Mouse (Mus musculus) midbrain, embryonic 12.5 days (tissue): ENCODE measurements around the gene C2cd5. TPM values are rescaled to one million over a fixed set of nuclear protein-coding genes. Genes with fewer than 3 reads are reported as not detected.
A peak's percentile ranks its signal among the peaks of the same experiment; 100 is the strongest.

ENCODE experiments used
- ATAC-seq: fragments of 200-750 bp; cut with Nextera tagmentation; 2 replicates; pipeline ENCODE4 v1.8.0; 2017; ENCODE audit warnings: low read depth, moderate TSS enrichment, moderate library complexity; ENCODE audit not compliant: low FRiP score
- H3K27ac ChIP-seq: fragments of 300-500 bp; sonication (generic); replicated peaks from 2 replicates; pipeline ENCODE4 v1.5.1; 2016; ENCODE audit warnings: mild to moderate bottlenecking
- H3K27me3 ChIP-seq: fragments of 300-500 bp; sonication (generic); 2 replicates; pipeline ENCODE4 v1.6.1; 2016; ENCODE audit warnings: mild to moderate bottlenecking
- H3K36me3 ChIP-seq: fragments of 300-500 bp; sonication (generic); 2 replicates; pipeline ENCODE4 v1.6.1; 2016
- H3K4me1 ChIP-seq: fragments of 300-500 bp; sonication (generic); 2 replicates; pipeline ENCODE4 v1.6.1; 2016
- H3K4me2 ChIP-seq: fragments of 300-500 bp; sonication (generic); replicated peaks from 2 replicates; pipeline ENCODE4 v1.6.1; 2016; ENCODE audit warnings: mild to moderate bottlenecking, moderate library complexity
- H3K4me3 ChIP-seq: fragments of 300-500 bp; sonication (generic); 2 replicates; pipeline ENCODE4 v1.5.1; 2016; ENCODE audit warnings: mild to moderate bottlenecking
- H3K9ac ChIP-seq: fragments of 300-500 bp; sonication (generic); replicated peaks from 2 replicates; pipeline ENCODE4 v1.6.1; 2016; ENCODE audit warnings: mild to moderate bottlenecking, moderate library complexity
- H3K9me3 ChIP-seq: fragments of 300-500 bp; sonication (generic); 2 replicates; pipeline ENCODE4 v1.6.1; 2016; ENCODE audit warnings: mild to moderate bottlenecking
- WGBS: fragments of 180-500 bp; shearing (Covaris S2); methylation state at CpG from one replicate; pipeline ENCODE4 v1.1.7; 2016; 5-methylcytosine and 5-hydroxymethylcytosine counted together
- polyA plus RNA-seq: library from polyadenylated mRNA; unstranded; fragments of >200 nt; fragmentation: Nextera tagmentation; extraction: Ambion mirVana; gene quantifications from 2 replicates; pipeline ENCODE4 v1.2.1, GENCODE M21; 2016

C2cd5 gene
- polyA plus RNA-seq, 1 experiment from 2014 or later, result 46.7 TPM

DNA sequence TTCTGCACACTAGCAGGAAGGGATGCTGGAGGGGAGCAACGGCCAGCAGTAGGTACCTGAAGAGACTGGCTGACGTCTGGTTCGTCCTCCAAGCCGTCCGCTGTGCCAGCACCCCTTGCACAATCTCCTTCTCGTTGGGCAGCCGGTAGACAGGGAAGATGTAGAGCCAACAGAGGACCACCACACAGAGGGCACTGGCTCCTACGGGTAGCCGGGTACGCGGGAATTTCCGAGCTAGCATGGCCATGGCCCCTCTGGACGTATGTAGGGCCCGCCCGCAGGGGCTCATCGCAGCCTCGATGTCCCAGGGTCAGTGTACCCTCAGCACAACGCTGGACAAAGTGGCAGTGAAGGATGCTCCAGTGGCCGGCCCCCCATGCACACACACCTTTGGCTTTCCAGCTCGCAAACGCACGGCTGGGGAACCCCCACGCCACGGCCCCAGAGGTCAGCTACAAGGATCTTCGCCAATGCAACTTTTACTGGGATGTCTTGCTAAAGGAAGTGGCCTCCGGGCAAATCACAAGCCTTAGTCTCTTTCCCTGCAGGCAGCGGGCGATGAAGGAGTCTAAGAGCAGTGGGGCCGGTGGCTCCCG lies 136.4 kb downstream of the C2cd5 start:
- peak; percentile 31 for ATAC-seq
- Histone ChIP-seq H3K27me3 (no peaks in the 10 kb centered on the region), H3K4me1 (peaks cover 14% of the 10 kb centered on the region), H3K9ac (peak overlapping the region; percentile 89), H3K4me2 (peak overlapping the region; percentile 81), H3K36me3 (no peaks in the 10 kb centered on the region), H3K9me3 (no peaks in the 10 kb centered on the region), H3K27ac (peak overlapping the region; percentile 95), H3K4me3 (peak overlapping the region; percentile 77)
- 25% methylated on average over 30 of the region's 30 CpGs for WGBS

DNA sequence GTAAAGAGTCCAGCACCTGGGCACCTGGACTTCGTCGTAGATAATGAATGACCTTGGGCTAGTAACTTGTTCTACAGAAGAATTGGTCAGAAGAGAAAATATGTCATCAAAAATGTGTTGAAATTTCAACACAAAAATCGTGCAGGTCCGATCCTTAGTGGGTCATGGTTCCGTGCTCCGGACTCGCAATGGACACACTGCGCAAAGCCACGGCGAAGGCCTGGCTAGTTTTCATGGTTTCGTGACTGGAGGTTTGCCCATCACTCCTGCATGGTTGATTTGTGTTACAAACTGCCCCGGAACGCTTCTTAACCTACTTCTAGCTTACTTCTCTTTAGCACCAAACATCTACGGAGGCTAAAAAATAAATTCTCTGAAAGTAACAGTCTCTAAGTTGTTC lies 137.1 kb downstream of the C2cd5 start:
- Histone ChIP-seq H3K9me3 (no peaks in the 10 kb centered on the region), H3K9ac (no peak overlapping the region), H3K4me2 (peak overlapping the region; percentile 81), H3K36me3 (no peaks in the 10 kb centered on the region; the same call in 1 of the 2 replicates), H3K4me3 (peak overlapping the region; percentile 77), H3K4me1 (peaks cover 14% of the 10 kb centered on the region), H3K27ac (no peak overlapping the region), H3K27me3 (no peaks in the 10 kb centered on the region)
- 89% methylated on average over 14 of the region's 14 CpGs for WGBS
- ATAC-seq, result no peak

DNA sequence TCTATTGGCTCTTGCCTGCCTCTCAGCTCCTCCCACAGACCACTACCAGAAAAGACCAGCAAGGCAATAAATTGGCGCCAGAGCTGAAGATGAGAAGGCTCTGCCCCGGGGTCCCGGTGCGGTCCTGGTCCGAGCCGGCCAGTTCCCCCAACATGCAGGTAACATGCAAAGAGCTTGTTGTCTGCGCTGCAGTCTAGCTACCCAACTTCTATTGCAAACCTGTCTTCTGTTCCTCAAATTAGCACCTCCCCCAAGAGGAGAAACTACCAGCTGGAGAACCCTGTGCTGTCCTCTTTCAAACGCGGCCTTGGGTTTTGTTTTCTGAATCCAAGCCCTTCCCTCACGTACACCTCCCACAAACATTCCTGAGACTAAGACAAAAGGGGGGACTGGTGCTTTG lies 137.5 kb downstream of the C2cd5 start:
- no peak for ATAC-seq
- H3K9ac ChIP-seq, result no peak overlapping the region
- H3K9me3 ChIP-seq, result no peaks in the 10 kb centered on the region
- no peaks in the 10 kb centered on the region for H3K27me3 ChIP-seq
- peak overlapping the region; percentile 77 for H3K4me3 ChIP-seq
- peaks cover 14% of the 10 kb centered on the region for H3K4me1 ChIP-seq
- peak overlapping the region; percentile 81 for H3K4me2 ChIP-seq
- no peaks in the 10 kb centered on the region; the same call in 1 of the 2 replicates for H3K36me3 ChIP-seq
- WGBS, result 79% methylated on average over 10 of the region's 10 CpGs
- no peak overlapping the region for H3K27ac ChIP-seq

DNA sequence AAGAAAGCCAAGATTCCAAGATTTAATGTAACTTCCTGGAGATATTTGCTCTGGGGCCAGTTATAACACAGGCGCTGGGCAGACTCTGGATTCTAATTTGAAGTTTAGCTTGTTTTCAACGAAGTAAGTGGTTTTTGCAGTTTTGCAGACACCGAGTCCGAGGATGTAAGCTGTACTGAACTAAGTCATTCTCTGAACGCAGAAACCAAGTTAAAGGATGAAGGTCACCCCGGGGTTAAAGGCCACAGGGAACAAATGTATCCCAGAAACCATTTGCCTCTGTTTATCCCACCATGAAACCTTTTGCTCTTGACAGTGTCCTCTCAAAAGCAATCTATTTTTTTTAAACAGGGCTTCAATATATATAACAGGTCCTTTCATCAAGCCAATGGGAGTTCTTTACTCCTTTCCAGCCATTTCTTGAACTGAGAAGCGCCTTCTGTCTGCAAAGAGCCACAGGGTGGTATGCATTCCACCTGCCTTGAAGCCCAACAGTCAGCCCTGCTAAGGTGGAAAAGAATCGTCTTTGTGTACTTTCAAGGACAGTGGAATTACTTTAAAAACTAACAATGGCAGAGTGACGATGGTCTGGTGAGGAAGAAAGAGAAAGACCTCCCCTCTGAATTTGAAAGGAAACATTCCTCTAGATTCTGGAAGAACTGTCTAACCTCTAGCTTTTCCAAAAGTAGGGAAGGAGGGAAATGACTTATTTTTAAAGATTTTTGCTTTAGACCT lies 138.1 kb downstream of the C2cd5 start:
- peak overlapping the region; percentile 77 for H3K4me3 ChIP-seq
- no peak for ATAC-seq
- no peak overlapping the region for H3K27ac ChIP-seq
- no peaks in the 10 kb centered on the region; the same call in 1 of the 2 replicates for H3K36me3 ChIP-seq
- H3K4me2 ChIP-seq, result peak overlapping the region; percentile 81
- no peaks in the 10 kb centered on the region for H3K27me3 ChIP-seq
- H3K9ac ChIP-seq, result no peak overlapping the region
- H3K4me1 ChIP-seq, result peaks cover 14% of the 10 kb centered on the region
- no peaks in the 10 kb centered on the region for H3K9me3 ChIP-seq
- WGBS, result 81% methylated on average over 9 of the region's 9 CpGs

Other genes starting within 250 kb of the C2cd5 start
- 7.9 and 9.3 TPM in 2 replicates for gene St8sia1, start 135.7 kb downstream of the C2cd5 start, polyA plus RNA-seq
- gene Etnk1, start 67.1 kb upstream of the C2cd5 start, polyA plus RNA-seq, result 37.9 and 43.0 TPM in 2 replicates